Mouse (Mus musculus): Measurements from ENCODE around the gene Ank2.

- peak; percentile 49 for TF ChIP-seq CTCF (IDR thresholded peaks at IDR 0.05)
- no peak for TF ChIP-seq POLR2A (IDR thresholded peaks at IDR 0.05; ENCODE audit: insufficient read depth, low read depth, low read length)
- TF ChIP-seq EP300 (IDR thresholded peaks at IDR 0.05; ENCODE audit: insufficient read depth, low read depth, low read length) = no peak
Measured at GRCm38 (mm10) chr3:127453738-127454137, 45.4 kb downstream of the Ank2 start.

Measured in heart, adult 2 months (tissue).